Mouse (Mus musculus) ES-E14 (cell line): ENCODE measurements at regions not wholly inside any gene's neighbourhood (a gene's known extent, or its start where the extent isn't known, plus 50 kb on each side); places are given as distances from the start of the nearest gene placed in this dataset.

ENCODE experiments used
- CHD2 ChIP-seq: IDR thresholded peaks from 2 replicates; pipeline ENCODE4 v1.6.1; 2014; ENCODE audit warnings: mild to moderate bottlenecking, low read depth, low read length, inconsistent platforms
- ZC3H11A ChIP-seq: IDR thresholded peaks from 2 replicates; pipeline ENCODE4 v1.6.1; 2012; ENCODE audit warnings: low read depth, mild to moderate bottlenecking, inconsistent platforms, low read length, borderline replicate concordance

DNA sequence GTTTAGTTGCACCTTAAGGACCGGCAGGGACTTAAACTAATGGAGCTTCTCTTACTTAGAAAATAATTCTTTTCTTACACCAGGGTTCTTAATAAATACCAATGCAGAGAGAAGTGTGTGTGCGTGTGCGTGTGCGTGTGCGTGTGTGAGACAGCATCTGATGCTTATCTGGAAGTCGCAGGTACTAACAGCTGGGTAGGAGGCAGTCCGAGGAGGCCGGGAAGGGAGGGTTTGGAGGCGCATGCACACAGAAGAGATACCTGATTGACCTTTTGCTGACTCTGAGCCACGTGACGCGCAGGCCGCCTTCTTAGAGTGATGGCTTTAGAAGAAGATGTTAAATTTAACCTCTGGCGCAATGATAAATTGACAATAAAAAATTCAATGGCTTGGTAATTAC is 234.2 kb upstream of the Hnrnpa3 start:
- TF ChIP-seq CHD2 (no peak), ZC3H11A (no peak)
